Mouse (Mus musculus) myocyte (in vitro differentiated cells): ENCODE results near the gene Sacm1l. TPM values are rescaled to one million over a fixed set of nuclear protein-coding genes. Genes with fewer than 3 reads are reported as not detected.

Experiments
- H3K27me3 ChIP-seq: one replicate; pipeline ENCODE4 v1.6.1; 2011; ENCODE audit not compliant: control insufficient read depth, insufficient read depth, insufficient read length
- H3K36me3 ChIP-seq: one replicate; pipeline ENCODE4 v1.6.1; 2011; ENCODE audit not compliant: control insufficient read depth, insufficient read depth
- H3K4me2 ChIP-seq: one replicate; pipeline ENCODE4 v1.6.1; 2011; ENCODE audit warnings: low read depth, control low read depth
- H3K4me3 ChIP-seq: one replicate; pipeline ENCODE4 v1.5.1; 2011; ENCODE audit warnings: mild to moderate bottlenecking, control low read depth, moderate library complexity
- H3K79me2 ChIP-seq: one replicate; pipeline ENCODE4 v1.6.1; 2011; ENCODE audit not compliant: control insufficient read depth, insufficient read depth
- H3ac ChIP-seq: one replicate; pipeline ENCODE4 v1.6.1; 2011; ENCODE audit not compliant: control insufficient read depth, insufficient read length
- CEBPB ChIP-seq: IDR thresholded peaks from 2 replicates; pipeline ENCODE4 v1.6.1; 2011; ENCODE audit warnings: mild to moderate bottlenecking, moderate library complexity; ENCODE audit not compliant: poor library complexity, insufficient read depth, severe bottlenecking
- E2F4 ChIP-seq: IDR thresholded peaks from one replicate; pipeline ENCODE4 v1.6.1; 2011; ENCODE audit warnings: mild to moderate bottlenecking, control low read depth, moderate library complexity; ENCODE audit not compliant: insufficient read depth
- MAX ChIP-seq: IDR thresholded peaks from one replicate; pipeline ENCODE4 v1.6.1; 2011; ENCODE audit warnings: low read depth, mild to moderate bottlenecking, control low read depth
- MYOD1 ChIP-seq, 3 experiments: IDR thresholded peaks; one replicate each; pipeline ENCODE4 v1.6.1; 2011; ENCODE audit warnings: control low read depth in 2 of 3, low read depth in 2 of 3, mild to moderate bottlenecking in 2 of 3, moderate library complexity in 1 of 3; ENCODE audit not compliant: insufficient read length in 2 of 3, control insufficient read depth in 1 of 3
- MYOG ChIP-seq, 3 experiments: IDR thresholded peaks; one replicate each; pipeline ENCODE4 v1.6.1; 2011; ENCODE audit warnings: control low read depth in 2 of 3, low read depth in 2 of 3, mild to moderate bottlenecking in 2 of 3; ENCODE audit not compliant: insufficient read length in 2 of 3, control insufficient read depth in 1 of 3, insufficient read depth in 1 of 3
- POLR2A ChIP-seq: IDR thresholded peaks from one replicate; pipeline ENCODE4 v1.6.1; 2011; ENCODE audit warnings: low read depth, mild to moderate bottlenecking, control low read depth, moderate library complexity; ENCODE audit not compliant: insufficient read length
- POLR2AphosphoS2 ChIP-seq: IDR thresholded peaks from one replicate; pipeline ENCODE4 v1.6.1; 2011; ENCODE audit warnings: low read depth, control low read depth; ENCODE audit not compliant: insufficient read length
- REST ChIP-seq: IDR thresholded peaks from one replicate; pipeline ENCODE4 v1.6.1; 2011; ENCODE audit warnings: mild to moderate bottlenecking, control low read depth, moderate library complexity; ENCODE audit not compliant: insufficient read depth, insufficient read length
- SRF ChIP-seq: IDR thresholded peaks from one replicate; pipeline ENCODE4 v1.6.1; 2011; ENCODE audit warnings: low read depth; ENCODE audit not compliant: control insufficient read depth, insufficient read length
- TCF12 ChIP-seq: IDR thresholded peaks from one replicate; pipeline ENCODE4 v1.6.1; 2011; ENCODE audit warnings: mild to moderate bottlenecking, control low read depth; ENCODE audit not compliant: poor library complexity, insufficient read depth, severe bottlenecking
- TCF3 ChIP-seq: IDR thresholded peaks from one replicate; pipeline ENCODE4 v1.6.1; 2011; ENCODE audit warnings: low read depth, control low read depth; ENCODE audit not compliant: insufficient read length
- USF1 ChIP-seq: IDR thresholded peaks from one replicate; pipeline ENCODE4 v1.6.1; 2011; ENCODE audit warnings: low read depth, mild to moderate bottlenecking, control low read depth, moderate library complexity
- polyA plus RNA-seq: library from polyadenylated mRNA; unstranded; fragments of >200 nt; fragmentation: generic; extraction: Trizol; gene quantifications from one replicate; pipeline ENCODE4 v1.2.1, GENCODE M21; 2012; ENCODE audit warnings: missing spikeins

The Sacm1l gene
- polyA plus RNA-seq, 1 experiment = 11.0 TPM

DNA sequence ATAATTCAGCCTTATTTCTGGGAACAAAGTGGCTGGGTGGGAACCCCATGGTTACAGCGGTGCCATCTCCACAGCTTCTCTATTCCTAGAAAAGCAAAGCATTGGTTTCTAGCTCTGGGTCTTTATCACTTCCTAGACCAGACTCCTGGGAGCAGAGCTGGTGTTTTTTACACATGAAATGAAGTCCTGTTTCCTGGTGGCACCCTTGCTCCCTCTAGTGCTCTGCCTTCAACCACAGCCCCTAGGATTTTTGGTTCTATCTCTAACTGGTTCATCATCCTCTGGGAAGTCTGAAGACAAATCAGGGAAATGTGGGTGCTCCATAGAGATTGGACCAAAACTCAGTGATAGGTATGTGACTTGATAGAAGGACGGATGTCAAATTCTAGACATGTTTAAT is 22.2 kb upstream of the Sacm1l start:
- Histone ChIP-seq H3K4me3 (no peak overlapping the region), H3K27me3 (no peaks in the 10 kb centered on the region), H3K36me3 (peaks cover 26% of the 10 kb centered on the region), H3K4me2 (no peak overlapping the region), H3K79me2 (no peaks in the 10 kb centered on the region), H3ac (no peak overlapping the region)
- TF ChIP-seq POLR2A = no peak
- no peak for TF ChIP-seq TCF12
- TF ChIP-seq TCF3 = no peak
- TF ChIP-seq E2F4 = no peak
- no peak for TF ChIP-seq USF1
- TF ChIP-seq MAX = no peak
- TF ChIP-seq MYOG (IDR thresholded peaks at IDR 0.05; ENCODE audit: control insufficient read depth in 1 of 3, insufficient read depth in 1 of 3, insufficient read length in 2 of 3, low read depth in 2 of 3) = no peak
- no peak for TF ChIP-seq POLR2AphosphoS2
- no peak for TF ChIP-seq REST
- TF ChIP-seq MYOD1 (IDR thresholded peaks at IDR 0.05; ENCODE audit: control insufficient read depth in 1 of 3, insufficient read length in 2 of 3, low read depth in 2 of 3) = no peak
- no peak for TF ChIP-seq SRF
- no peak for TF ChIP-seq CEBPB

DNA sequence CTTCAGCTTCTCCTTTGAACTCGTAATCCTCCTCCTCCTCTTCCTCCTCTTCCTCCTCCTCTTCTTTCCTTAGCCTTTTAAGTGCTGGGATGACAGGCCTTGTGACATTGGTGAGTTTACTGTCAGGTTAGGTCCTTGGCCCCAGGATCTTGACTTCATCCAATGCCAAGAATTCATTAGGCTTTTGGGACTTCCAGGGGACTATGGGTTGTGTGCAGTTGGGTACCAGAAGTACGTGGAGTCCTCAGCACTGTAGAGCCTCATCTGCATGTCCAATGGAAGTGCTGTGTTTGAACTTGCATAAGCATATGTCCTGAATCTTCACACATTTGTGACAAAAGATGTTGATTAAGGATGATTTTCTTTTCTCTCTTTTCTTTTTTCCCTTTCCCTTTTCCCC is 20.6 kb upstream of the Sacm1l start:
- H3K4me3 ChIP-seq = no peak overlapping the region
- H3ac ChIP-seq = no peak overlapping the region
- H3K79me2 ChIP-seq = no peaks in the 10 kb centered on the region
- H3K4me2 ChIP-seq = no peak overlapping the region
- TF ChIP-seq USF1 (no peak), CEBPB (no peak), MYOD1 (IDR thresholded peaks at IDR 0.05; ENCODE audit: control insufficient read depth in 1 of 3, insufficient read length in 2 of 3, low read depth in 2 of 3) (no peak), SRF (no peak), POLR2A (no peak), E2F4 (no peak), MYOG (IDR thresholded peaks at IDR 0.05; ENCODE audit: control insufficient read depth in 1 of 3, insufficient read depth in 1 of 3, insufficient read length in 2 of 3, low read depth in 2 of 3) (no peak), POLR2AphosphoS2 (no peak), TCF12 (no peak)
- no peaks in the 10 kb centered on the region for H3K27me3 ChIP-seq
- peaks cover 21% of the 10 kb centered on the region for H3K36me3 ChIP-seq

DNA sequence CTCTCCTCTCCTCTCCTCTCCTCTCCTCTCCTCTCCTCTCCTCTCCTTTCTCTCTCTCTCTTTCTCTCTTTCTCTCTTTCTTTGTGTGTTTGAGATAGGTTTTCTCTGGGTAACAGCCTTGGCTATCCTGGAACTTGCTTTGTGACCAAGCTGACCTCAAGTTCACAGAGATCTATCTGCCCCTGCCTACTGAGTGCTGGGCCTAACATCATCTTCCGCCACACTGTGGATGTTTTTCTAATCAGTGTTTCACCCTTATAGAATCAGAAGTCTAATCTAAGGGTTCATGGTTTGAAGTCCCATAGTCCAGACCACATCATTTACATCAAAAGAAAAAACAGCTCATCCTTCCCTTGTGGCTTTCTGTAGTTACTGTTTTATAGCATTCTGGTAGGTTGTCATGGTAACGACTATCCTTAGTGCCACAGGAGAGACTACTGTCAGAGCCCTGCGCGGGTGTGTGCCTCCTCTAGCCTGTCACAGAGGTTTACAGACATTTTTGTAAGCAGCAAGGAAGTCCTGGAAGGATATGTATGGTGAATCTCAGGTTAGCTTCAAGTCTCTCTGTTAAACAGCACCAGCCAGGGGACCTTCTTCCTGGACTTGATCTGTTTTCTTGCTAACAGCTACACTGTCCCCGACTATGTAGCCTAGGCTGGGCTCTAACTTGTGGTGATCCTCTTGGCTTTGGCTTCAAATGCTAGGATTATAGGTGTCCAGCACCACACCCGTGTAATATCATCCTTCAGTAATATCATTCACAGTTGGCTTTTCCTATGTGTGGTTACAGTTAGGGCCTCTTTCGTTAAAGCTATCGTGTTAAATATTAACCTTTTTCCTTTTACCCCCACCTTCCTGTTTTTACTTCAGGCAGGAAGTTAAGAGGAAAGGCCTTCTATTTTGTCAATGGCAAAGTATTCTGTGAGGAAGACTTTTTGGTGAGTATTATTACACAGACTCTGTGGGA is 19.6 kb upstream of the Sacm1l start:
- no peaks in the 10 kb centered on the region for H3K79me2 ChIP-seq
- peaks cover 19% of the 10 kb centered on the region for H3K36me3 ChIP-seq
- no peak overlapping the region for H3ac ChIP-seq
- TF ChIP-seq USF1 (no peak), CEBPB (no peak), E2F4 (no peak), SRF (no peak), POLR2A (no peak), MYOD1 (IDR thresholded peaks at IDR 0.05; ENCODE audit: control insufficient read depth in 1 of 3, insufficient read length in 2 of 3, low read depth in 2 of 3) (no peak), POLR2AphosphoS2 (no peak), TCF12 (no peak)
- H3K4me3 ChIP-seq = no peak overlapping the region
- H3K27me3 ChIP-seq = no peaks in the 10 kb centered on the region
- no peak overlapping the region for H3K4me2 ChIP-seq

DNA sequence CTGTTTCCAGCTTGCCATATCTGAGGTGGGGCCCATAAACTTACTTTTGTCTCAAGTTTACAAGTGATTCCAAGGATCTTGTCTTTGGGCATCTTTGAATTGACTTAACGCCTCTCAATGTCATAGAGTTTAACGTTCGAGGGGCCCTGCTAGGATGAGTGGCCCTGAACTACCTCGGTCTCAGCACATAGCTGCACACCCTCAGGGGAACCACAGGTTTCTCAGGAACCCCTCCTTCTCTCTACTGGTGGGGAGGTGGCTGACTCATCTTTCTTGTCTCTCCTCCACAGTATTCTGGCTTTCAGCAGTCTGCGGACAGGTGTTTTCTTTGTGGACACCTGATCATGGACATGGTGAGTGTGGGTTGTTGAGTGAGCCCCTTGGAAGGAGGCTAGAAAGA is 18.6 kb upstream of the Sacm1l start:
- no peak for TF ChIP-seq E2F4
- TF ChIP-seq TCF12 = no peak
- no peak for TF ChIP-seq POLR2A
- no peak for TF ChIP-seq SRF
- TF ChIP-seq MYOG (IDR thresholded peaks at IDR 0.05; ENCODE audit: control insufficient read depth in 1 of 3, insufficient read depth in 1 of 3, insufficient read length in 2 of 3, low read depth in 2 of 3) = no peak
- no peak for TF ChIP-seq TCF3
- TF ChIP-seq MYOD1 (IDR thresholded peaks at IDR 0.05; ENCODE audit: control insufficient read depth in 1 of 3, insufficient read length in 2 of 3, low read depth in 2 of 3) = no peak
- TF ChIP-seq REST = no peak
- TF ChIP-seq USF1 = no peak
- TF ChIP-seq MAX = no peak
- no peak for TF ChIP-seq POLR2AphosphoS2
- no peak for TF ChIP-seq CEBPB

DNA sequence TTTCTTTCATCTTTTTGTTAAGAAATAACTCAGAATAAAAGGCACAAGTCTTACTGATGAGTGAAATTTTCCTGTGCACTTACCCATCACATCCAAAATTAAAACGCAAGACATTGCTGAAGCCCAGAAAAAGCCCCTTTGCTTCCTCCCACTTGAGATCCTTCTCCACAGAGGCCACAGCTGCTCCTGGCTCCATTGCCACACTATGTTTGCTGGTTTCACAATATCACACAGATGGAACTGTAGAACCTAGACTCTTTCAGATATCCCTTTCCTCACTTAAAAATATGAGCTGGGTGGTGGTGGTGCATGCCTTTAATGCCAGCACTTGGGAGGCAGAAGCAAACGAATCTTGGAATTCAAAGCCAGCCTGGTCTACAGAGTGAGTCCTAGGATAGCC is 17.1 kb upstream of the Sacm1l start:
- Histone ChIP-seq H3K27me3 (no peaks in the 10 kb centered on the region), H3K36me3 (peaks cover 19% of the 10 kb centered on the region), H3ac (no peak overlapping the region), H3K4me2 (no peak overlapping the region), H3K79me2 (no peaks in the 10 kb centered on the region), H3K4me3 (no peak overlapping the region)
- TF ChIP-seq CEBPB (no peak), SRF (no peak), E2F4 (no peak), REST (no peak), MYOD1 (IDR thresholded peaks at IDR 0.05; ENCODE audit: control insufficient read depth in 1 of 3, insufficient read length in 2 of 3, low read depth in 2 of 3) (no peak), POLR2AphosphoS2 (no peak), MAX (no peak), POLR2A (no peak), TCF3 (no peak), USF1 (no peak), TCF12 (no peak), MYOG (IDR thresholded peaks at IDR 0.05; ENCODE audit: control insufficient read depth in 1 of 3, insufficient read depth in 1 of 3, insufficient read length in 2 of 3, low read depth in 2 of 3) (no peak)

More for the DNA sequence above, 18.6 kb upstream of the Sacm1l start:
- Histone ChIP-seq H3K27me3 (no peaks in the 10 kb centered on the region), H3K36me3 (peaks cover 19% of the 10 kb centered on the region), H3K4me2 (no peak overlapping the region), H3K79me2 (no peaks in the 10 kb centered on the region), H3K4me3 (no peak overlapping the region), H3ac (no peak overlapping the region)
